Mouse (Mus musculus): ENCODE measurements at regions not wholly inside any gene's neighbourhood (a gene's known extent, or its start where the extent isn't known, plus 50 kb on each side); places are given as distances from the start of the nearest gene placed in this dataset.

GRCm38 (mm10) chr13:59947461-59947860, 124.5 kb upstream of the Tut7 start:
- TF ChIP-seq CTCF (IDR thresholded peaks at IDR 0.05; ENCODE audit: low read depth) (no peak), EP300 (IDR thresholded peaks at IDR 0.05; ENCODE audit: low read depth) (no peak)
